Mouse (Mus musculus) heart, postnatal 0 days (tissue): ENCODE results near the gene Lmna. TPM values are rescaled to one million over a fixed set of nuclear protein-coding genes. Genes with fewer than 3 reads are reported as not detected.

Experiments
- ATAC-seq: fragments of 200-750 bp; cut with Nextera tagmentation; 2 replicates; pipeline ENCODE4 v1.8.0; 2017; ENCODE audit warnings: low read depth, moderate number of reproducible peaks, moderate library complexity; ENCODE audit not compliant: insufficient read depth
- DNase-seq: peaks from one replicate; pipeline ENCODE4 v3.0.0-alpha.2; 2016; ENCODE audit warnings: low spot score
- H3K27ac ChIP-seq: fragments of 300-500 bp; sonication (generic); 2 replicates; pipeline ENCODE4 v1.5.1; 2014; ENCODE audit warnings: low read depth, mild to moderate bottlenecking
- H3K27me3 ChIP-seq: fragments of 300-500 bp; sonication (generic); 2 replicates; pipeline ENCODE4 v1.6.1; 2014; ENCODE audit warnings: low read length, mixed read lengths; ENCODE audit not compliant: control insufficient read depth, insufficient read depth
- H3K36me3 ChIP-seq: fragments of 300-500 bp; sonication (generic); replicated peaks from 2 replicates; pipeline ENCODE4 v1.6.1; 2014; ENCODE audit warnings: low read length, mixed read lengths; ENCODE audit not compliant: control insufficient read depth, insufficient read depth
- H3K4me1 ChIP-seq: fragments of 300-500 bp; sonication (generic); 2 replicates; pipeline ENCODE4 v1.6.1; 2014; ENCODE audit warnings: antibody characterized with exemption; ENCODE audit not compliant: control insufficient read depth, insufficient read depth
- H3K4me2 ChIP-seq: fragments of 300-500 bp; sonication (generic); 2 replicates; pipeline ENCODE4 v1.6.1; 2014; ENCODE audit warnings: low read depth, mild to moderate bottlenecking, low read length, moderate library complexity
- H3K4me3 ChIP-seq: fragments of 300-500 bp; sonication (generic); 2 replicates; pipeline ENCODE4 v1.5.1; 2014; ENCODE audit warnings: low read depth, low read length
- H3K9ac ChIP-seq: fragments of 300-500 bp; sonication (generic); replicated peaks from 2 replicates; pipeline ENCODE4 v1.6.1; 2014; ENCODE audit warnings: low read depth, low read length, mixed read lengths
- H3K9me3 ChIP-seq: fragments of 300-500 bp; sonication (generic); replicated peaks from 2 replicates; pipeline ENCODE4 v1.6.1; 2016; ENCODE audit warnings: low read length; ENCODE audit not compliant: control insufficient read depth
- CTCF ChIP-seq: IDR thresholded peaks from 2 replicates; pipeline ENCODE4 v1.5.1; 2016; ENCODE audit warnings: antibody characterized with exemption, control low read depth, low read depth
- EP300 ChIP-seq: IDR thresholded peaks from 2 replicates; pipeline ENCODE4 v1.6.1; 2016; ENCODE audit warnings: antibody characterized with exemption, low read depth
- WGBS: fragments of 180-500 bp; shearing (Covaris S2); extraction: QIAGEN DNeasy Blood & Tissue Kit; methylation state at CpG from one replicate; pipeline ENCODE4 v1.1.7; 2014; 5-methylcytosine and 5-hydroxymethylcytosine counted together
- polyA plus RNA-seq: library from polyadenylated mRNA; unstranded; fragments of >200 nt; fragmentation: Nextera tagmentation; extraction: Ambion mirVana; gene quantifications from 2 replicates; pipeline ENCODE4 v1.2.1, GENCODE M21; 2015
- total RNA-seq: library from RNA; depleted of rRNA; stranded (reverse); fragments of >200 nt; gene quantifications from 2 replicates; pipeline ENCODE4 v1.2.3, GENCODE M21; 2014; ENCODE audit warnings: low replicate concordance

The Lmna gene
- total and polyA plus RNA-seq, 2 experiments from 2014 or later = 122 to 156 TPM

DNA sequence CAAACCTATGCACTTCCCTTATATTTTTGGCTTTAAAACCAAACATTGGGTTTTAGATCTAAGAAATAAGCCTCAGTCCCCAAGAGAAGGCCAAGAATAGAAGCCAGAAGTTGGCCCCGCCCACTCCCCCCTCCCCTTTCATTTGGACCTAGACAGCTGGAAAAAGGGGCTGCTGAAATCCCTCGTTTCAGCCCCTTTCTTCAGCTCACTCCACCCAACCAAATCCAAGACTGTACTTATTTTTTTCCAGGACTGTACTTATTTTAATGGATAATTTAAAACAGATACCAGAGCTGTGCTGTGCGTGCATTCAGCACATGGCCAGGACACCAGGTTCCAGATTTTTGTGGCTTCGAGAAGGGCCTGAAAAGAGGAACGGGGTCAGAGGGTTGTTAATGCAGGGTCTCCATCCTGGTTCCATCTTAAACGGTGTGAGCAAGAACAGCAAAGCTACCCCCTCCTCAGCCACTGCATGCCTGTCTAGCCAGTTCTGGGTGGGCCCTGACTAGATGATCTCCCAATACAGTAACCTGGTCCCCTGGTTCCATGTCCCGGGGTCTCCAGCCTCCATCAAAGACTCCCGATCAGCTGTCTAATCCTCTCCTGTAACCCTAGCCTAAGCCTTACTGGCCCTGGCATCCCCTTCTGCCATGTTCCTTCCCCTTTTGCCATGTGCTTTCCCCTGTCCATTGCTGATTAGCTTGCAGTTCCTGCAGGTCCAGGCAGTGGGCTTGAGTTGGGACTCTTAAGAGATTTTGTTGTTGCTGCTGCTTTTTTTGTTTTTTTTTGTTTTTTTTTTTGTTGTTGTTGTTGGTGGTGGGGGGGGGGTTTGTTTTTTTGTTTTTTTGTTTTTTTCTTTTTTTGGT, 5.6 kb downstream of the Lmna start:
- TF ChIP-seq CTCF (no peak), EP300 (no peak)
- H3K9ac ChIP-seq = no peak overlapping the region
- H3K36me3 ChIP-seq = no peaks in the 10 kb centered on the region
- WGBS = 55% methylated on average over 8 of the region's 8 CpGs
- H3K27ac ChIP-seq = peak overlapping the region; percentile 95
- H3K9me3 ChIP-seq = no peaks in the 10 kb centered on the region
- ATAC-seq (no peak), DNase-seq (no peak)
- H3K4me3 ChIP-seq = no peak overlapping the region
- H3K27me3 ChIP-seq = no peaks in the 10 kb centered on the region
- 0 out of 2 replicates have a peak overlapping the region, but pooled peaks have one; percentile 97 for H3K4me2 ChIP-seq
- H3K4me1 ChIP-seq = peaks cover 28% of the 10 kb centered on the region

DNA sequence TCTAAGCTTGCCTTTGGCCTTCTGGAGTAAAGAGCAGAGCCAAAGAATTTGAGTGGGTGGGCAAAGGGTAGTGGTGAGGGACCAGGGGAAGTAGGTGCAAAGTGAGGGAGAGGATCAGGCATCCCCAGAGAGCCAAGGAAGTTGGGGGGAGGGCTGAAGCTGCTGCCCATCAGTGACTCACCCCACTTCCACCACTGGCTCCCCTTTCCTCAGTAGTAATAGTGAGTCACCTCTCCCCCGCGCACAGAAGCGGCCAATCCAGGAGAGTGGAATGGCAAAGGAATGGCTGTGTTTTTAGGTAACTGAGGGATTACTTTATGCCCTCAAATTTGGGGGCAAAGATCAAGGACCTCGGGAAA, 6.3 kb downstream of the Lmna start:
- Histone ChIP-seq H3K4me1 (peaks cover 28% of the 10 kb centered on the region), H3K9me3 (no peaks in the 10 kb centered on the region), H3K36me3 (no peaks in the 10 kb centered on the region), H3K4me2 (peak overlapping the region; percentile 97), H3K27ac (peak overlapping the region; percentile 95), H3K27me3 (no peaks in the 10 kb centered on the region), H3K9ac (no peak overlapping the region), H3K4me3 (peak overlapping the region; percentile 91)
- 20% methylated on average over 4 of the region's 4 CpGs for WGBS
- TF ChIP-seq CTCF (no peak), EP300 (no peak)
- DNase-seq = no peak
- peak; percentile 36 for ATAC-seq

DNA sequence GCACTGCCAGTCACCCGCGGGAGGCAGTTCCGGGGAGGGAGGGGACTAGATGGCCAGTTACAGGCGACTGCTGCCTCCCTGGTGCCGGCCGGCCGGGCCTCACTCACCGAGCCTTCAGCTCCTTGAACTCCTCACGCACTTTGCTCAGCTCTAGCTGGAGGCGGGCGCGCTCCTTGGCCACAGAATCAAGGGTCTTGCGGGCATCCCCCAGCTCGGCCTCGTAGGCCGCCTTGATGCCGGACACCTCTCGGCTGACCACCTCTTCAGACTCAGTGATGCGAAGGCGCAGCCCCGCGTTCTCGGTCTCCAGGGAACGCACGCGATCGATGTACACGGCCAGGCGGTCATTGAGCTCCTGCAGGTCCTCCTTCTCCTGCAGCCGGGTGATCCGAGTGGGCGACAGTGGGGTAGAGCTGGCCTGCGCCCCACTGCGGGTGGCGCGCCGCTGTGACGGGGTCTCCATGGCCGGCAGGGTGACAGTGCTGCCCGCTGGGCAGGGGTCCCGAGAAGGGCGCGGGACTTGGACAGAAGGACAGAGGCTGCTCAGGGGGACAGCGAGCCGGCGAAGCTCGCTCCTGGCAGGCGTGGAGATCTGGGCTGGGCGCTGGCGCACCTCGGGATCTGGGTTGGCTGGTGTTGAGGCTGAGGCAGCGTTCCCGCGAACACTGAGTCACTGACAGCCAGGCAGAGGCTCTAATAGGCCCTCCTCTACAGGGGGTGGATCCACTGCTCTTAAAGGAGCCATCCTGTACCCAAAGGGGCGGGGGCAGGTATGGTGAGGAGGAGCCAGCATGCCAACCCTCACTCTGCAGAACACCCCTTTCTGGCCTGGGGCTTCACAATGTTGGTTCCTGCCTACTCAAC, 6.9 kb downstream of the Lmna start:
- DNase-seq (peak; percentile 93), ATAC-seq (peak; percentile 92)
- under 1% methylated on average over 55 of the region's 55 CpGs for WGBS
- H3K27ac ChIP-seq = peak overlapping the region; percentile 95
- peak; percentile 50; the same call in 1 of the 2 replicates for TF ChIP-seq EP300
- no peak for TF ChIP-seq CTCF
- peak overlapping the region; percentile 93 for H3K9ac ChIP-seq
- H3K27me3 ChIP-seq = no peaks in the 10 kb centered on the region
- peak overlapping the region; percentile 91 for H3K4me3 ChIP-seq
- H3K36me3 ChIP-seq = peaks cover 6% of the 10 kb centered on the region; the same call in 1 of the 2 replicates
- H3K9me3 ChIP-seq = no peaks in the 10 kb centered on the region
- H3K4me2 ChIP-seq = peak overlapping the region; percentile 97
- peaks cover 28% of the 10 kb centered on the region for H3K4me1 ChIP-seq

DNA sequence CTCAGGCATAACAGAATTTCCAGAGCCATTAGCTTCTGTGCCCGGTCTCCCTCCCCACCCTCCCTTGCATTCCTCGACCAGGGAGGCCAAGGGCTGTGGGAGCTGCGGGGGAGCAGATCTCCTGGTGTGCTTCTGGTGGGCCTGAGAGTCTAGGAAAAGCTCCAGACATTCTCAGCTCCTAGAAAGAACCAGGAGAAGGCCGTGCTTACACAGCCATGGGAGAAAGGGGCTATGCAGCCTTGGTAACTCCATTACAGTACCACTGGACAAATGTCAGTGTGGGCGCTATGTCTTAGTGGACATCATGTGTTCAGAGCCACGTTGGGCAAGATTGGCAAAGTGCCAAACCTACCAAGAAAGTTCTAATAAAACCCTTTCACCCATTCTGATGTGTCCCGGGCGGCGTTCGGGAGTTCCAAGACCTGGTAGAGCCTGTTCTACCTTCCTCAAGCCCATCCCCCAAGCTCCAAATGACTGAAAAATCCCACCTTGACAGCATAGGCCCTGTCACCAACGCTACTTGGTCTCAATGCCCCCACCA, 7.7 kb downstream of the Lmna start:
- H3K27ac ChIP-seq = peak overlapping the region; percentile 95
- ATAC-seq (peak; percentile 10; the same call in 1 of the 2 replicates), DNase-seq (peak; percentile 51)
- peaks cover 28% of the 10 kb centered on the region for H3K4me1 ChIP-seq
- H3K27me3 ChIP-seq = no peaks in the 10 kb centered on the region
- peaks cover 7% of the 10 kb centered on the region for H3K36me3 ChIP-seq
- H3K9ac ChIP-seq = peak overlapping the region; percentile 93
- H3K9me3 ChIP-seq = no peaks in the 10 kb centered on the region
- TF ChIP-seq EP300 (no peak), CTCF (no peak)
- H3K4me2 ChIP-seq = peak overlapping the region; percentile 97
- peak overlapping the region; percentile 91 for H3K4me3 ChIP-seq
- WGBS = 9% methylated on average over 11 of the region's 11 CpGs

DNA sequence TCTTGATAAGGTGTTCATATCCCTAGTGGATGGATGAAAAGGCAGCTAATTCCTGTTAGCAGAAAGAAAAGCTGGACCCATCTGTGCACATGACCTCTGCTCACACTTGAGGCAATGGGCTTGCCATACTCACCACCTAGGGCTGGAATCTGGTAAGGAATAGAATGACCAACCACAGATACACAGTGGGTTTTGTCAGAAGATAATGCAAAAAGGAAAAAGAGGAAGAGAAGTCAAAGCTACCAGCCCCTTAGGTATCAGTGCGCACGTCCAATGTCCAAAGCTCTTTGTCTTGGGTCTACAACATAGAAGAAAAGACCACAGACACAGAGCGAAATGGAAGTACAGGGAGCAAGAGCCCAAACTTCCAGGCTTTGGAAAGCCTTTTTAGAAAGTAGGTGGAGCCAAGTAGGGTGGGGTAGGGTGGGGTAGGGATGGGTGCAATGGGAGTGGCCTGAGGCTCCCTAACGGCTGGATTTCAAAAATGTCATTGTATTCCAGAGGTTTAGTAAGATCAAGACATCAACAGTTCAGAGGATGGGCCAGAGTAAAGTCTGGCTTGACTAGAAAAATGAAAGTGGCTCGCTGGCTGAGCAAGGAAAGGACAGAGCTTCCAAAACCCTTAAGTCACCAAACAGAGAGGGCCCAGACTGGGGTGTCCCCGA, 8.3 kb downstream of the Lmna start:
- H3K27ac ChIP-seq = peak overlapping the region; percentile 95
- H3K27me3 ChIP-seq = no peaks in the 10 kb centered on the region
- DNase-seq (no peak), ATAC-seq (no peak)
- H3K36me3 ChIP-seq = peaks cover 7% of the 10 kb centered on the region
- no peak for TF ChIP-seq CTCF
- TF ChIP-seq EP300 = no peak
- H3K9ac ChIP-seq = peak overlapping the region; percentile 93
- peak overlapping the region; percentile 97 for H3K4me2 ChIP-seq
- peaks cover 31% of the 10 kb centered on the region for H3K4me1 ChIP-seq
- 47% methylated on average over 6 of the region's 6 CpGs for WGBS
- H3K9me3 ChIP-seq = no peaks in the 10 kb centered on the region
- H3K4me3 ChIP-seq = peak overlapping the region; percentile 91
